Mouse (Mus musculus) G1E (cell line): ENCODE measurements at regions not wholly inside any gene's neighbourhood (a gene's known extent, or its start where the extent isn't known, plus 50 kb on each side); places are given as distances from the start of the nearest gene placed in this dataset.

Experiments used
- CTCF ChIP-seq: IDR thresholded peaks from 2 replicates; pipeline ENCODE4 v1.5.1; 2012; ENCODE audit warnings: low read depth, low read length, inconsistent platforms, mixed read lengths
- POLR2AphosphoS5 ChIP-seq: IDR thresholded peaks from 2 replicates; pipeline ENCODE4 v1.6.1; 2012; ENCODE audit warnings: low read depth, low read length, inconsistent platforms; ENCODE audit not compliant: insufficient replicate concordance

- TF ChIP-seq CTCF: no peak
- TF ChIP-seq POLR2AphosphoS5: no peak
These were observed 94.1 kb upstream of the Ankfn1 start for GRCm38 (mm10) chr11:89871587-89871986.
